Mouse (Mus musculus): ENCODE measurements around the gene Zscan26. TPM values are rescaled to one million over a fixed set of nuclear protein-coding genes. Genes with fewer than 3 reads are reported as not detected.
"Not testable (repeated sequence)": the region's sequence is repeated elsewhere in the genome, so short reads cannot be mapped to it uniquely, and the experiment has no call there.

Gene Zscan26
- polyA plus RNA-seq, 1 experiment from 2014 or later, result 23.2 TPM

DNA sequence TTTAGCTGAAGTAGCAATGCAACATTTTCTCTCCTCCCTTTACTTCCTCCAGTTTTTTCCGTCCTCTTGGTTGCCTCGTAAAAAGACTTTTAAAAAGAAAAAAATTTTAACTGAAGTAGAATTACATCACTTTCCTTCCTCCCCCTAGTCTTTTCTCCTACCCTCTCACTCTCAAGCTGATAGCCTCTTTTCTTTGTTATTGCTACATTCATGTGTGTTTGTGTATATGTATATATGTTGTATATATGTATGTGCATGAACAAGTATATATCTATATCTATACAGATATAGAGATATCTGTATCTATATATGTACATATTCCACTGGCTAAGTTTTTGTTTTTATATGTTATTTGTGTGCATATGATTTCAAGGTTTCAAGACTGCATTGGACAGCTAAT lies 50.7 kb downstream of the Zscan26 start:
- H3K4me1 ChIP-seq (replicated peaks; ENCODE audit: insufficient read depth, low read length), result no peaks in the 10 kb centered on the region; the same call in 1 of the 2 replicates
- peak; percentile 6; the same call in 1 of the 2 replicates for ATAC-seq (replicated peaks; ENCODE audit: low FRiP score, low read depth)
- H3K9ac ChIP-seq (ENCODE audit: low read depth, low read length), result peak overlapping the region; percentile 88; the same call in 1 of the 2 replicates
- H3K36me3 ChIP-seq (ENCODE audit: insufficient read depth, low read length), result 0 out of 2 replicates have a peak, but pooled peaks cover 8% of the 10 kb centered on the region
- peak overlapping the region; percentile 84 for H3K4me2 ChIP-seq (ENCODE audit: low read length)
- WGBS, result 0% methylated on average over 2 of the region's 2 CpGs
- H3K27me3 ChIP-seq (ENCODE audit: insufficient read depth, low read length), result no peaks in the 10 kb centered on the region
- peak overlapping the region; percentile 87; the same call in 1 of the 2 replicates for H3K27ac ChIP-seq
- no peaks in the 10 kb centered on the region for H3K9me3 ChIP-seq (replicated peaks; ENCODE audit: low read length)
- peak overlapping the region; percentile 81 for H3K4me3 ChIP-seq (replicated peaks; ENCODE audit: low read depth, low read length)
- TF ChIP-seq CTCF (IDR thresholded peaks at IDR 0.05; ENCODE audit: low read depth), result no peak
- DNase-seq (ENCODE audit: low spot score), result no peak

DNA sequence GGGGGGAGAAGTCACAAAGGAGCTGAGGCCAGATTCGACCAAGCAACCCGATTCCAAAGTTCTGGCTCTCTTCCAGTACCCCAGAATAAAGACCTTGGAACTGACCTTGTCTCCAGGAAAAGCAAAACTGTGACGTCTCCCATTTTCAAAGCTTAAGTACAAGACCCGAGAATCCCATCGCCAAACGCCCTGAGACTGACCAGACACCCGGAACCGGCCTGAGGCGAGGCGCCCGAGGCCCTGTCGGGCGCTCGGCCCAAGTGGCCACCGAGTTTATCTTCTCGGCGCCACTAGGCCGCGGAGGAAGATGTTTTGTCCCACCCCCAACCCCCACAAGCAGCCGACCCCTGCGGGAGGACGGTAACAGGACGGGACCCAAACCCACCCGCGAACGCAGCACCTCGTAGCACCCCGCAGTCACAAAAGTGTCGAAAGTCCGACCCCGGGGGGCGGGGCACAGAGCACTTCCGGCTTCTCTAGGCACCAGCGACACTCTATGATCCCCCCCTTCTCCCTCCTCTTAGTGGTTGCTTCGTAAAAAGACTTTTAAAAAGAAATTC lies 51.2 kb downstream of the Zscan26 start, which contains the start of gene Zkscan3:
Gene Zkscan3 (minus strand): TSS at position 469 of the 560 bp plus-strand sequence.
- ATAC-seq (replicated peaks; ENCODE audit: low FRiP score, low read depth) (peak; percentile 95), DNase-seq (ENCODE audit: low spot score) (peak; percentile 90)
- WGBS, result under 1% methylated on average over 35 of the region's 35 CpGs
- Histone ChIP-seq H3K9ac (ENCODE audit: low read depth, low read length) (peak within 1 kb of the TSS; percentile 88), H3K27ac (peak within 1 kb of the TSS; percentile 87), H3K27me3 (ENCODE audit: insufficient read depth, low read length) (no peaks in the 10 kb centered on the region), H3K9me3 (replicated peaks; ENCODE audit: low read length) (no peaks in the 10 kb centered on the region), H3K4me2 (ENCODE audit: low read length) (peak within 1 kb of the TSS; percentile 84), H3K4me3 (replicated peaks; ENCODE audit: low read depth, low read length) (peak within 1 kb of the TSS; percentile 81), H3K36me3 (ENCODE audit: insufficient read depth, low read length) (0 out of 2 replicates have a peak, but pooled peaks cover 8% of the 10 kb centered on the region), H3K4me1 (replicated peaks; ENCODE audit: insufficient read depth, low read length) (no peaks in the 10 kb centered on the region; the same call in 1 of the 2 replicates)
- TF ChIP-seq CTCF (IDR thresholded peaks at IDR 0.05; ENCODE audit: low read depth), result no peak

DNA sequence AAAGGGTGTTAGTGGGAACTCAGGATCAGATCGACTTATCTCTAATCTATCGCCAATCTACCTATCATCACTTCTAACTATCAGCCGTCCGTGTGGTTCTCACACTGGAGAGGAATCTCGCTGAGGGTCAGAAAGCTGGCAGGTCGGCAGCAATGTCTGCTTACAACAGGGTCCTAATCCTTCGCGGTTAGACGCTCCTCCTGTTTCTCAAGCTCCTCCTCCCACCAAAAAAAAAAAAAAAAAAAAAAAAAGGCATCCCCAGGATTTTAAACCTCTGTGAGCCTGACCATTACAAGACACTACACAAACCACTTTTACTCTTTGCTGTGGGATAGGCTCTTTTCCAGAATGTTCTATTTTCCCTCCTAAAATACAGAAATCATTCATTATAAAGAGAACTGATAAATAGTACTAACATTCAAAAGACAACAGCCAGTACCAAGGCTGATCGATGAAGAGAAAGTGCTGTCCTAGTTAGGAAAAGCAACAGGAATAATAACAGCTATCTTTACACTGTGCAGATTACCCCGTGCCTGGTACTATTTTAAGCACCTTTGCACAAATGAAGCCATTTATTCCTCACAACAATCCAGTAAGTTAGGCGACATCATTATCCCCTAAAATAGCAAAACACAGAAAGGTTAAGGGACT lies 51.8 kb downstream of the Zscan26 start:
- DNase-seq (ENCODE audit: low spot score) (peak; percentile 59), ATAC-seq (replicated peaks; ENCODE audit: low FRiP score, low read depth) (no peak)
- no peaks in the 10 kb centered on the region; the same call in 1 of the 2 replicates for H3K4me1 ChIP-seq (replicated peaks; ENCODE audit: insufficient read depth, low read length)
- H3K36me3 ChIP-seq (ENCODE audit: insufficient read depth, low read length), result 0 out of 2 replicates have a peak, but pooled peaks cover 8% of the 10 kb centered on the region
- H3K4me2 ChIP-seq (ENCODE audit: low read length), result peak overlapping the region; percentile 84
- WGBS, result 13% methylated on average over 12 of the region's 12 CpGs
- peak overlapping the region; percentile 81 for H3K4me3 ChIP-seq (replicated peaks; ENCODE audit: low read depth, low read length)
- no peaks in the 10 kb centered on the region for H3K9me3 ChIP-seq (replicated peaks; ENCODE audit: low read length)
- H3K27me3 ChIP-seq (ENCODE audit: insufficient read depth, low read length), result no peaks in the 10 kb centered on the region
- H3K9ac ChIP-seq (ENCODE audit: low read depth, low read length), result peak overlapping the region; percentile 88
- peak overlapping the region; percentile 87 for H3K27ac ChIP-seq
- no peak for TF ChIP-seq CTCF (IDR thresholded peaks at IDR 0.05; ENCODE audit: low read depth)

DNA sequence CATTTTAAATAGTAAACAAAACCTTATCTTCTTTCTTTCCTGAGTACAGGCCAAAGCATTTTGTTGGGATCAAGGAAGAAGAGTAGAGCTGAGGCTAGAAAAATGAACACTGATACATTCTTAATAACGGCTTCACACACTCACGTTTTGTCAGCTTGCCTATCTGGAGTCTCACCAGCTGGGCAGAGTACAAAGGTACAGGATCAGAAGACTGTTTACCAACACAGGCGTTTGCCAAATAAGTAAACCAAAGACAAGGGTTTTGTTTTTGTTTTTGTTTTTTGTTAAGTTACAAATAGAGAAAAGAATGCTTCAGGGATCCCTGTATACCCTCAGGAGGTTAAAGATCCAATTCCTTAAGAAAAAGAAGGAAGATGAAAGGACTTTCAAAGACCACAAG lies 52.4 kb downstream of the Zscan26 start:
- Histone ChIP-seq H3K36me3 (ENCODE audit: insufficient read depth, low read length) (0 out of 2 replicates have a peak, but pooled peaks cover 8% of the 10 kb centered on the region), H3K27ac (no peak overlapping the region), H3K4me2 (ENCODE audit: low read length) (peak overlapping the region; percentile 84), H3K9me3 (replicated peaks; ENCODE audit: low read length) (no peaks in the 10 kb centered on the region), H3K4me1 (replicated peaks; ENCODE audit: insufficient read depth, low read length) (no peaks in the 10 kb centered on the region; the same call in 1 of the 2 replicates), H3K4me3 (replicated peaks; ENCODE audit: low read depth, low read length) (peak overlapping the region; percentile 81), H3K9ac (ENCODE audit: low read depth, low read length) (peak overlapping the region; percentile 88; the same call in 1 of the 2 replicates), H3K27me3 (ENCODE audit: insufficient read depth, low read length) (no peaks in the 10 kb centered on the region)
- no peak for TF ChIP-seq CTCF (IDR thresholded peaks at IDR 0.05; ENCODE audit: low read depth)
- WGBS, result 79% methylated on average over 3 of the region's 3 CpGs
- ATAC-seq (replicated peaks; ENCODE audit: low FRiP score, low read depth) (no peak), DNase-seq (ENCODE audit: low spot score) (no peak)

DNA sequence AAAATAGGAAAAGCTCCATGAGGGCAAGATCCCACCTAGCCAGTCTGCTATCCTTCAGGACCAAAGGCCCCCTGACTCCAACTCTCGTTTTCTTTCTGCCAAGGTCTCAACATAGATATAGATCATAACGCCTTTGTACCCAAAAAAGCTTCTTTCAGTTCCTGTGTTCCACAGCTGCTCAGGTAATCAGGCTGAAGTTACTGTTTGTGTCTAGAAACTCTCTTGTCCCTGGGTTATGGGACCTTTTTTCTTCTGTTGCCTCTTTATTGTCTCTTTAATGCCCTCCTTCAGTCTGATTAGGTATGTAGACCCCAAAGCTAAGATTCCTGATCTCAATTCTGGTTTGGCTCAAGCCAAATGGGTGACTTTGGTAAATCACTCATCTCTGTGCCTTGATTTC lies 56.0 kb downstream of the Zscan26 start:
- H3K9me3 ChIP-seq (replicated peaks; ENCODE audit: low read length), result no peaks in the 10 kb centered on the region
- WGBS, result 83% methylated on average over 2 of the region's 2 CpGs
- TF ChIP-seq CTCF (IDR thresholded peaks at IDR 0.05; ENCODE audit: low read depth), result no peak
- no peak overlapping the region for H3K27ac ChIP-seq
- ATAC-seq (replicated peaks; ENCODE audit: low FRiP score, low read depth), result no peak
- no peak for DNase-seq (ENCODE audit: low spot score)
- H3K27me3 ChIP-seq (ENCODE audit: insufficient read depth, low read length), result no peaks in the 10 kb centered on the region
- H3K9ac ChIP-seq (ENCODE audit: low read depth, low read length), result no peak overlapping the region
- H3K4me1 ChIP-seq (replicated peaks; ENCODE audit: insufficient read depth, low read length), result no peaks in the 10 kb centered on the region; the same call in 1 of the 2 replicates
- H3K4me3 ChIP-seq (replicated peaks; ENCODE audit: low read depth, low read length), result no peak overlapping the region
- no peak overlapping the region for H3K4me2 ChIP-seq (ENCODE audit: low read length)
- peaks cover 23% of the 10 kb centered on the region for H3K36me3 ChIP-seq (ENCODE audit: insufficient read depth, low read length)

DNA sequence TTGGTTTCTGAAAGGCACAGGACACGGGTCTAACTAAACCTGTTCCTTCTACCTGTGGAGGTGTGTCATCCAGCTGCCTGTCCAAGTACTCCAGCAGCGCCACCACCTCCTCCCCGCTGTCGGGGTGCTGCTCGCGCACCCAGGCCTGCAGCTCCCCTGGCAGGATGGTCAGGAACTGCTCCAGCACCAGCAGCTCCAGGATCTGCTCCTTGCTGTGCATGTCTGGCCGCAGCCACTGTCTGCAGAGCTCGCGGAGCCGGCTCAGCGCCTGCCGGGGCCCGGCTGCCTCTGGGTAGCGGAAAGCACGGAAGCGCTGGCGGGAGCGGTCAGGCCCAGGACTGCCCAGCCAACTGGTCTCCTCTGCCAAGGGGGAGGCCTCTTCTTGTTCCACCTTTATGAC lies 57.5 kb downstream of the Zscan26 start:
- WGBS, result 85% methylated on average over 11 of the region's 18 CpGs
- DNase-seq (ENCODE audit: low spot score); H3K9me3 ChIP-seq (replicated peaks; ENCODE audit: low read length); H3K4me2 ChIP-seq (ENCODE audit: low read length); H3K4me3 ChIP-seq (replicated peaks; ENCODE audit: low read depth, low read length); H3K4me1 ChIP-seq (replicated peaks; ENCODE audit: insufficient read depth, low read length); H3K9ac ChIP-seq (ENCODE audit: low read depth, low read length); H3K27ac ChIP-seq; H3K27me3 ChIP-seq (ENCODE audit: insufficient read depth, low read length): not testable (repeated sequence)
- 0 out of 2 replicates have a peak, but pooled peaks have one; percentile 68 for ATAC-seq (replicated peaks; ENCODE audit: low FRiP score, low read depth)
- H3K36me3 ChIP-seq (ENCODE audit: insufficient read depth, low read length), result peaks cover 36% of the 10 kb centered on the region

All from kidney, postnatal 0 days (tissue).